Mouse (Mus musculus): ENCODE measurements around the gene Tbc1d12.
"Not testable (repeated sequence)": the region's sequence is repeated elsewhere in the genome, so short reads cannot be mapped to it uniquely, and the experiment has no call there.

Gene Tbc1d12

DNA sequence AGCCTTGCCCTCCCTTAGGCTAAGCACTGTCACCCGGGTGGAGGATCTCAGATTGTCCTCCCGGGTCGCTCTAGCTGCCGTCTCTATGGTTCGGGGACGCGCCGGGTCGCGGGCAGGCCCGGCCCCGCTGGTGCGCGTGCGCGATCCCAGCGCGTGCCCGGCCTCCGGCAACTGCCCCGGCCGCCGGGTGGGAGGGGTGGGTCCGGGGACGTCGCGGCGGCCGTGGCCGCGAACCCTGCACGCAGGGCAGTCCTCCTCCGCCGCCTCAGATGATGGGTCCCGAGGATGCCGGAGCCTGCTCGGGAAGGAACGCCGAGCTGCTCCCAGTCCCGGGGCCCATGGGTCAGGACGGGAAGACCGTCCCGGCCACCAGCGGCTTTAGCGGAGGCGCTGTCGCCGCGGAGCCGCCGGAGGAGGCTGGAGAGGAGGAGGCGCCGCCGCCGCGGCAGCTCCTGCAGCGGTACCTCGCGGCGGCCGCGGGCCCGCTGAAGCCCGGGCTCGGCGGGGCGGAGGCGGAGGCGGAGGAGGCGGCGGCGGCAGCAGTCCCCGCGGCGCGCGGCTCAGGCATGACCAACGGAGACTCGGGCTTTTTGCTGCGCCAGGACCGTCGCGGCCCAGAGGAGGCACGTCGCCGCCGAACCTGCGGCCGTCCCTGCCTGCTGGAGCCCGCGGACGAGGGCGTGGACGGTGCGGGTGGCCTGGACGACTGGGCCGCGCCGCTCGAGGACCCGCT lies at the start of gene Tbc1d12:
Gene Tbc1d12, plus strand, starts transcription at position 142 of the 733 bp plus-strand sequence.
- DNase-seq (ENCODE audit: low read depth, low spot score), result peak; percentile 96

DNA sequence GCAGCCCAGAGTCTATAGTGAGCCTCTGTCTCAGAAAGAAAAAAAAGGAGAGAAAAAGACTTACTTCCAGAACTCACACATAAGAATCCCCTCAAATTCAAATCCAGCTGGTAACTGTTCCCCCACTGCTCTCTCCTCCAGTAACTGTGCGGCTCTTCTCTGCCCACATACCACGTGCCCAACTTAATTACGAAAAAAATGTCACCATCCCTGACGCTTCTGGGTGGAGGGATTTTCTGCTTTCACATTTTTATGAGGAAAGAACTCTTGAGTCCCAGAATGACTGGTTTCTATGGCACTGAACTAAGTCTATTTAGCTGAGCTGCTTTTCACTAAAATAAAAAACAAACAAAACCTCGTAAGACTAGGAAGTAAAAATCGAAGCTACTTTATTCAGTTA lies 48.6 kb upstream of the Tbc1d12 start:
- DNase-seq (ENCODE audit: low read depth, low spot score), result peak; percentile 10

DNA sequence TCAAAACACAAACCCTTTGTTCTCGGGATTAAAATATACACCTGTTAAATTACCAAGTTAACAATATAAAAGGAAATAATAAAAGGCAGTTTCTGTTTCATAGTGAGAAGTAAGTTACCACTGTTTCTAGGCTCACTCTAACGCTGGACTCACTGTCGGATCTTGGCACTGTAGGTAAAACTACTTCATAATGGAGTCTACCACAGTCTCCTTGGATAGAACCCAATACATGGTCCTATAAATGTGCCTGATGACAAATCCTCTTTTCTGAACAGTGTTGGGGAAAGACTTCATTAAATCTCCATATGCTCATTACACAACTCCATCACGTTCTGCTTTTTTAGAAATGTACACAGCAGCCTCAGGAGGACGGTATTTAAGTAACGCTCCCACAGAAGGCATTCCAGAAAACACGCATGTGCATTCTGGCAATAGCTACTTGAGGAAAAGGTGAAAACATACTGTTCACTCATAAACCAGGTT lies 42.8 kb upstream of the Tbc1d12 start:
- DNase-seq (ENCODE audit: low read depth, low spot score), result peak; percentile 69

DNA sequence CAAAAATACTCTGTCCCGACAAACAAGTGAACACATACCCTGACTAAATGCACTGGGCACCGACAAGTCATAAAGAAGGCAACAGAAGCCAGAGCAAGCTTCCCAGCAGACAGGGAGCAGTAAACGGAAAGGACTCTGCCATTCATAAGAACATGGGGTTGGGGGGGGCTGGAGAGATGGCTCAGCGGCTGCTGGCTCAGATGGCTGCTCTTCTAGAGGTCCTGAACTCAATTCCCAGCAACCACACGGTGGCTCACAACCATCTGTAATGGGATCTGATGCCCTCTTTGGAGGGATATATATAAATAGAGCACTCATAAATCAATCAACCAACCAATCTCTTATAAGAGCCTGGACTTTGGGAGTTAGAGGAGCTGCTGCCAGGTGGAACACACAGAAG lies 39.8 kb upstream of the Tbc1d12 start:
- DNase-seq (ENCODE audit: low read depth, low spot score), result no peak

DNA sequence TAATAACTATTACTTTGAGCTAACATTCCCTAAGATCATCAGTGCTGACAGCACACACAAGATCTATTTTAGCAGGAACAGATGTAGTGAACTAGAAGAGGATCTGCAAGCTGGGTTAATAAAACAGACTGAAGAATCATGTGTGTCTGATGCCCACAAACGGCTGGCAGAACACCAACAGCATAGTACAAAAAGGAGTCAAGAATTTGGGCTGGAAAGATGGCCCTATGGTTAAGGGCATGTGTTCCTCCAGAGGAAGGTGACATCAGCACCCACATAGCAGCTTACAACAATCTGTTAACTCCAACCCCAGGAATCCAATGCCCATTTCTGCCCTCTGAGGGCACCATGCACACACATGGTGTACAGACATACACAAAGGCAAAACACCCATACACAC lies 38.1 kb upstream of the Tbc1d12 start:
- peak; percentile 29 for DNase-seq (ENCODE audit: low read depth, low spot score)

DNA sequence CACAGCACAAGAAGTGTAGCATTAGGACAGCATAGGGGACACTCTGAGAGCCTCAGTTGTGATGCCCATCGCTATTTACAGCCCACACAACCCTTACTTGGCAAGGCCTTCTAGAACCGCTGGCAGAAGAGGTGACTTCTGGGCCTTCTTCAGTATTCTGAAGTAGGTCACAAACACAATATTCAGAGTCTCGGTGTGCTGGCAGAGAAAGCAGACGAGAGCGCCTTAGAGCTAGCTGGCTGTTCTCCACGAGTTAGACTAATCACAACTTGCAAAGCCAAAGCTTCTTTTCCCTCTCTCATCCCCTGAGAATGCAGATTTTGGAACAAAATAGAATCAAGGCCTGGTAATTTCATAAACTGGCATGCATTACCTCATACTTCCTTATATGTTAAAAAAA lies 37.6 kb upstream of the Tbc1d12 start:
- DNase-seq (ENCODE audit: low read depth, low spot score), result peak; percentile 54

DNA sequence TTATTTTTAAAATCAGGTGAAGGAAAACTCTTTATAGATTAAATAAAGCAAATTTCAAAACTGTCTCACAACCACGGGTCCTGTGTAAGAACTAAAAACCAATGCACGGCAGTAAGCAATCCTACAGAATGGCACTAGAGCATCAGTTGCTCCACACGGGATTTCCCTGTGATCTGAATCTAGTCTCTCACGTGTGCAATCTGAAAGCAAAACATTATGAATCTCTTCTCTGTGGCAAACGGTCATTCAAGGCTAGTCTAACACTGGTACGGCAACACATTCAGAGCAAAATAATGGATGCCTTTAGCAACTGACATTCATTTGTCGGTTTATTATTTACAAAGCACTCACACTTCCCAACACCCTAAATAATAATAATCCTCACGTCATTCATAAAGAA lies 18.2 kb upstream of the Tbc1d12 start:
- DNase-seq (ENCODE audit: low read depth, low spot score), result no peak

DNA sequence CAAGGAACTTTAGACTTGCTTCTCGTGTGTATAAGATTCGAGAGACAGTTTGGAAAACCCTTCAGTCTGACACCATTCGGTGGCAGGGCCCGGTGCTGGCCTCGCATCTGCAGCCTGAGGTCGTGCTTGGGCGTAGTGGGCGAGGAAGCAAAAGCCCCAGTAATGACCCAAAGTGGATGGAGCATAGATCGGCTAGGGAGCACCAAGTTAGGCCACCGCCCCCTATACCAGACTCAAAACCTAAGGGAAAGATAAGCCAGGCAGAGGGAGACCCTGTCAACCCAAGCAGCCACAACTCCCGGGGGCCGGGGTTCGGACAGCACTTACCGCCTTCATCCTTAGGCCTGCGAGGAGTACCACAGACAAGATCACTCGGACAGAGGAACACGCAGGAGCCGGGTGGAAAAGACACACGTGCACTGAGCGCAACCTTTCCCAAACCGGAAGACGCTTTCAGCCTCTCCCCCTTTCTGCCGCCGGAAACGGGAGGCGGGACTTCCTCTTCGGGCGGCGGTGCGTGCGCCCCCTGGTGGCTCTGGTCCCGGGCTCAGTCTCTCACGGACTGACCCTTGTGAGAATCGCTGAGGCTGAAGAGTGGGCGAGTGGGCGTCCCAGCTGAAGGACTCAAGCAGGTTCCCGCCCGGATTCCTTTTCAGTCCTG lies 17.5 kb upstream of the Tbc1d12 start, which contains the start of gene Noc3l:
Gene Noc3l, minus strand, starts transcription at position 472 of the 661 bp plus-strand sequence.
- DNase-seq (ENCODE audit: low read depth, low spot score), result peak; percentile 95

DNA sequence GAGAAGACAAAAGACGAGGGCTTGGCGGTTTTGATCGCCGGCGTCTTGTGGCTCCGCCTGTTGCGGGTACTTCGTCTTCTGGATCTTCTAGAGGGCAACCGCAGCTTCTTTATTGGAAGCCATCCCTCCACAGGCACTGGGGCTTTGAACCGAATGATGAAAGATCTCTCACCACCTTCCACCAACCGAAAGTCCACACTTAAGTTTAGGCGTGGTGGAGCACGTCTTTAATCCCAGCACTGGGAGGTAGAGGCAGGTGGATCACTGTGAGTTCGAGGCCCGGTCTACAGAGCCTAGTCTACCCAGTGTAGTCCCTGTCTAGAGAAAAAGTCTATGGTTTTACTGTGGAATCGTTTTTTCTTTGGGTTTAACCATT lies 17.0 kb upstream of the Tbc1d12 start:
- DNase-seq (ENCODE audit: low read depth, low spot score), result no peak

DNA sequence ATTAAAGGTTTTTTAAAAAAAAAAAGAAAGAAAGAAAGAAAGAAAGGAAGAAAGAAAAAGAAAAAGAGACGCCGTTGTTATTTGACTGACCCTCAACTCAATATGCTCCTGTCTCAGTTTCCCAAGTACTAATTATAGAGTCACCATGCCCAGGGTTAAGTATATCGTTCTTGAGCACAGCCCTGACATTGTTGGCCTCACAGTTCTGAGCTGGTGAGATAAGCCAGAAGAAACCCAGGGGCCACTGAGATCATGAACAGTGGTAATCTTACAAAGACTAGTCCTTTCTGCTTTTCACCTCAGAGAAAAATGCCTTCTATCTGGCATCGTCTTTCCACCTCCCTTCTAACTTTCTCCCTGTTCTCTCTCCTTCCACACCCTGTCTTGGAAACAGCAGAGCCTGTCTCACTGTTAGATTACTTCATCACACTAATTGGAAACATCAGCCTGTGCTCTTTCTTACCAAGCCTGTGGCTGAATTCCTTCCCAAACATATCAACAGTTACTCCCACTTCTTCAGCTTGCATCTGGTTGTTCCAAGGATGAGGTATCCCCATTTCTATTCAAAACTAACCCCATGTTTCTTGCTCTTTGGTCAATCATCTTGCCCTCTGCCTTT lies 16.1 kb upstream of the Tbc1d12 start:
- no peak for DNase-seq (ENCODE audit: low read depth, low spot score)

DNA sequence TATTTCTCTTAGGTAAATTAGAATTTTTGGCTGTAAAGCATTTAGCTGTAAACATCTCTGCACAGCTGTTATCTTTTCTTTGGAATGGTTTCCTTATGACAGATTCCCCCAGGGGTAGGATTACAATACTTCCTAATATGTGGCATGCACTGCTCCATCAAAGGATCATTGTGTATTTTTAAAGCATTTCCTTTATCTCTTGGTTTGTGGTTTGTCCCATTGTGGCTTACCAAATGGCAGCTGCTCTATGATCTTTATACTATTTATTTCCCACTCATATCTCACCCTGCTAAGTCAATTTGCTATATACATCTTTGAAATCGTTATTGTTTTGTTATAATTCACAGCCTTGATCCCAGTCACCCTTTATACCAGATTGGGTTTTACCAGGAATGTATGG lies 3.2 kb upstream of the Tbc1d12 start:
- DNase-seq (ENCODE audit: low read depth, low spot score), result no peak

DNA sequence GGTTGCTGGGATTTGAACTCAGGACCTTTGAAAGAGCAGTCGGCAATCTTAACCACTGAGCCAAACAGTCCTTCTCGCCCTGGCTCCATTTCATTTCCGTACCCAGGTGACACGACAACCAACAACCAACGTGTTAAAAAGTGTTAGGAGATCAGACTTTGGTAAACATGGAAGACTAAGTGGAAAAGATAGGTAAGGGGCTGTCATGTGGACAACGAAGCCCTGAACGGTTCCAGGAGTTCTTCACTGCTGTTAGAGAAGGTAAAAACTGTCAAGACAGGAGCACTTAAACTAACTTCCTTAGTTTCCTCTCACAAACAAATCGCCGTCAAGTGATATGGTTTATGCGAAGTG lies 318 bp upstream of the Tbc1d12 start:
- no peak for DNase-seq (ENCODE audit: low read depth, low spot score)

DNA sequence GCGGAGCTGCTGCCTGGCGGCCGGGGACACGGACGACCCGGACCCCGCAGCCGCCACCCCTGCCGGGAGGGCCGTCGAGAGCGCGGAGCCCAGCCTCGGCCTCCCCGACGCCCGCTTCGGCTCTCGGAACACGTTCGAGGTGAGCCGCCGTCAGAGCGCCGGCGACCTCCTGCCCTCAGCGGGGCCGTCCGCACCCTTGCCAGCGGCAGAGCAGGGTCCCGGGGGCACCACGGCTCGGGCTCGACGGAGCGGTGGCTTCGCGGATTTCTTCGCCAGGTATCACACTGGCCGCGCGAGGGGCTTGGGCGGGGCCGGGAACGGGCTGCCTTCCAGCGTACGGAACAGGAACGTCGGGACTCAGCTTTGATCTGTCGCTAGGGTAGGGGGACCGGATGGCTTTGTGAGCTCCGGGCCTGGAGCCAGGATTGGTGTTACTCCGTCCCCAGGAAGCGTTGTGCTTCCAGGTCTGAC lies 827 bp downstream of the Tbc1d12 start:
- peak; percentile 49 for DNase-seq (ENCODE audit: low read depth, low spot score)

DNA sequence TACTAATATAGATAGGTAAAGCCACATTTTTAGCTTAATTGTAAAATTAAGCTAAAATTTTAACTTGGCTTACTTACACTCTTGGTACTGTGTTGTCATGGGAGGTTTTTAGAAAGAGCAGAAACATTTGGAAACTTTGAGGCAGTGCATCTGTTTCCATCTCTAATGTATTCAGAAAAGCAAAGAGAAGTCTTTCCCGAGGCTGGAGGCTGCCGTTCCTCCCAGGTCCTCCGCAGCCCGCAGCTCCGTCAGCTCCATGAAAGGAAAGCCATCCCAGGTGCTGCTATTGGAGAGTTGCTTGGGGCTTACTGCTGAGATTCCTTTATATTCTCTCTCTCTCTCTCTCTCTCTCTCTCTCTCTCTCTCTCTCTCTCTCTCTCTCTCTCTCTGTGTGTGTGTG lies 8.4 kb downstream of the Tbc1d12 start:
- DNase-seq (ENCODE audit: low read depth, low spot score), result peak; percentile 48

DNA sequence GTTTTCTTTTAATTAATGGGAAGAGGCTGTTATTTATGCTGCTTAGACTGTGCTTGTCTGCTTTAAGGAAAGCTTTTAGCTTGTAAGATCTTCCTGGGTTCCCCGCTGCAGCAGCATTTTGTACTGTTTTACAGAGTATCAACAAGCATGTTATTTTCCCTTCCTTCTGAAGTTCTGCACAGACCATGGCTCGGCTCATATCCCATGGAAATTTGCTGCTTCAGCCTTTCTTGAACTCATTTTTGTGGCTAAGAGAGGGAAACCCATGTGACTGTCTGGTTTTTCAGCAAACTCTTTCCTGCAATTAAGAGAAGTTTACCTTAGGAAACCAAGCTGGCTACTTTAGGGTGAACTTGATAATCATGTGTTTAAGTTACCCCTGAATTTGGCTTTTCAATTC lies 10.0 kb downstream of the Tbc1d12 start:
- DNase-seq (ENCODE audit: low read depth, low spot score), result peak; percentile 8

DNA sequence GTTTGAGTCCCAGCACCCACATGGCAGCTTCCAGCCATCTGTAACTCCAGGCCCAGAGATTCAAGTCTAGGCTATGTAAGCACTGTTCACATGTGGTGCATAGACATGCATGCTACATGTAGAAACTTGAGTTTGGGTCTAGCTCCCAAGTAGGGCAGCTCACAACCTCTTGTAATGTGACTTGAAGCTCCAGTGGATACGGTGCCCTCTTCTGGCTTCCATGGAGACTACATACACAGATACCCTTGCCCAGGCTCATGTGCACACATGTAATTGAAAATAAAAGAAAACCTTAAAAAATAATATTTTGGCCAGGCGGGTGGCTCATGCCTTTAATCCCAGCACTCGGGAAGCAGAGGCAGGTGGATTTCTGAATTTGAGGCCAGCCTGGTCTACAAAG lies 21.8 kb downstream of the Tbc1d12 start:
- no peak for DNase-seq (ENCODE audit: low read depth, low spot score)

DNA sequence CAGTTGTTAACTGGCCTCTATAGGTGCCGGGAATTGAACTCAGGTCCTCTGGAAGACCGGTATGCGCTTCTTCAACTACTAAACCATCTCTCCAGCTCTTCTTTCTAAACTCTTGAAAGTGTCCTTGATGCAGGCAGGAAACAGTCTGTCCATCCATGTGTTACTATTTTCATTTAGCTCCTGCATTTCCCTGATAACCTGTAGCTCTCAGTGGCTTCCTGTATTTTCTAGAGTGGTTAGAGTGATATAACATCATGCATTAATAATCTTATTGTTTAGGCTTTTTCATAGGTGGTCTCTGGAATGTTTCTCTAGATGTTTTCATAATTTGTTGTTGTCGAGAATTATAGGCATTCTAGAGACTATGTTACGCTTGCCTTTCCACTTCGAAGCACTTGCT lies 26.1 kb downstream of the Tbc1d12 start:
- DNase-seq (ENCODE audit: low read depth, low spot score), result no peak

DNA sequence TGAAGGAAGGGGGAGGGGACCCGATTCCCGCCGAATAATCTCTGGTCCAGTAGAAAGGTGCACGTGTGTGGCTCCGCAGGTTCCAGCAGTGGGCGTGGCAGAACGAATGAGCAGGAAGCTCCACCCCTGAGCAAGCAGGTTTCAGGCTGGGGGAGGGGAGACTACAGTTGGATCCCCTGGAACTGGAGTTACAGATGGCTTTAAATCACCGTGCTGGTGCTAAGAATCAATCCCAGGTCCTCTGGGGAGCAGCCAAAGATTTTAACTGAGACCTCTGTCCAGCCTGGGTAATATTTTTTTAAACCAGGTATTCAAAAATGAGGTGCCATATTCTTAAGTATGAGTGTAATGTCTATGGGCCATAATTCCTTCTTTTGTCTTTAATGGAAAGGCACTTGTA lies 38.4 kb downstream of the Tbc1d12 start:
- not testable (repeated sequence) for DNase-seq (ENCODE audit: low read depth, low spot score)

DNA sequence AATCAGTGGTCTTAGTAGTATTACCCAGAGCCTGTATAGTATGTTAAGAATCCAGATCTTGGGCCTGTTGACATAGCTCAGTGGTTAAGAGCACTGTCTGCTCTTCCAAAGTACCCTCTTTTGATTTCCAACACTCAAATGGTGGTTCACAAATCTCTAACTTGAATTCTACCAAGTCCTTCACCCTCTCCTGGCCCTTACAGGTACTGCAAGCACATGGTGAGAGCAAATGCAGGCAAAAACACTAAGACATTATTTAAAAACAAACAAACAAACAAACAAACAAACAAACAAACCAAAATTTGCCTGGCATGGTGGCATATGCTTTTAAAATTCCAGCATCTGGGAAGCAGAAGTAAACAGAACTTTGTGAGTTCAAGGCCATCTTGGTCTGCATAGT lies 43.9 kb downstream of the Tbc1d12 start:
- no peak for DNase-seq (ENCODE audit: low read depth, low spot score)

DNA sequence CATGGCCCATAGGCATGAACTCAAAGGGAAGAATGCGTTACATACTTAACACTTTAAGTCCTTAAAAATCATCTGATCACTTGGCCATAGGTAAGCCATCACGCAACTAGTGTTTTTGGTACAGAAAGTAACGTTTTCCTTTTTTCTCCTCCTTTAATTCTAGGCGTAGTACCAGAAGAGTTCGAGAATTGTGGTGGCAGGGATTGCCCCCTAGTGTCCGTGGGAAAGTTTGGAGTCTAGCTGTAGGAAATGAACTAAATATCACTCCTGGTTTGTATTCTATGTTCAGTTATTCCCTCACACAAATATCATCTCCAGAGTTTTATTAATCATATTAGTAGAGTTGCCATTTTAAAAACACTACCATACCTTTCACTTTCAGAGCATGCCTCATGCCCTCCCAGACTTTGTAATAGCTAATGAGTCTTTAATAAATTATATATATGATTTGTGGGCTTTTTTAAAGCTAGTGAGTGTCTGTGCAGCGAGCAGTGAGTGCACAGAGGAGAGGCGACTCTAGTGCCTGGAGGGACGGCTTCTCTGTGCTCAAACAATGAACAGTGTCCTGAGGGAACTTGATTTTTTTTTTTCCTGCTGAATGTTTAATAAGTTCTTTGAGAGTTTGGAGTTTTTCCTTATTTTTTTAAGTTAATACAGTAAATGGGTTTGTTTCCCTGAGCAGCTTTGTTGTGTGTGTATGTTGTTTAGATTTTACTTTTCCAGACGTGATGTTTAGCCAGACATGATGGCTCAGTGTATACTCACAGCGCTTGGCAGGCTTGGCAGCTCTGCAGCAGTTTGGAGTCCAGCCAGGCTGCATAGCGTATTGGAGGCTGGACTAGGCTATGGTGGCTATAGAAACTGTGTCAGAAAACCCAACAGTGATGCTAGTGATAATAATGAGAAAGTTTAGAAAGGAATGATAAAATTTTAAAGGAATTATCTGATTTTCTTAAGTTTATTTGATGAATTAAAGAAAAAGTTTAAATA lies 65.1 kb downstream of the Tbc1d12 start:
- peak; percentile 61 for DNase-seq (ENCODE audit: low read depth, low spot score)

DNA sequence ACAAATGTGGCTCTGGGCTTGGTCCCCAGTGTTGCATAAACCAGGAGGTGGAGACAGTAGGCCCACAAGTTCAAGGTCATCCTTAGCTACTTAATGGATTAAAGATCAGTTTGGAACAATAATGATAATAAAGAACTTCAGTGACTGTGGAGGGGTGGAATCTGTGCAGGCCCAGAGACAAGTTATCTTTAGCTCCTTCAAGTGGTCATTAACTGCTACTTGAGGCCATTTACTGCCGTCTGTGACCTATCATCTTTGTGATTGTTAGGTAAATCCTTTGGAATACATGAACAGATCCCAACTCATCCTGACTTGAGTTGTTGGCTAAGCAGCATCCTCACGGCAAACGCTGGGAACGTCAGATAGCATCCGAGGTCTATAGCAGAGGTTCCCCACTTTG lies 66.1 kb downstream of the Tbc1d12 start:
- DNase-seq (ENCODE audit: low read depth, low spot score), result no peak

DNA sequence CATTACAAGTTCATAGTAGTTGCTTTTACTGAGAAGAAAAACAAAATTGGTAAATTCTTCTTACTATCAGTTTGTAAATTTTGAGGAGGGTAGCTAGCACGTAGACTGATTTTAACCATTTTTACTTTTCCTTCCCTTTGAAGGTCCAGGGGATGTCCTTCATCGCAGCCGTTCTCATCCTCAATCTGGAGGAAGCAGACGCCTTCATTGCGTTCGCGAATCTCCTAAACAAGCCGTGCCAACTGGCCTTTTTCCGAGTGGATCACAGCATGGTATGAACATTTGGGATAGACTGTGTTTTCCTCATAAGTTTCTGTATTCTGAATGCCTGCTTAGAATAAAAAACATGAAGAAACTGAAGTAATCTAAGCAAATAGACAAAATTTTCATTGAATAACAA lies 77.4 kb downstream of the Tbc1d12 start:
- DNase-seq (ENCODE audit: low read depth, low spot score), result peak; percentile 32

All from brain, adult 2 months (tissue).